Mouse (Mus musculus) hindbrain, embryonic 15.5 days (tissue): Measurements from ENCODE around the gene Rbbp8nl. TPM values are rescaled to one million over a fixed set of nuclear protein-coding genes. Genes with fewer than 3 reads are reported as not detected.

Experiments
- ATAC-seq: fragments of 200-750 bp; cut with Nextera tagmentation; 2 replicates; pipeline ENCODE4 v1.8.0; 2017; ENCODE audit warnings: low read depth, moderate number of reproducible peaks, moderate TSS enrichment; ENCODE audit not compliant: low FRiP score
- H3K27ac ChIP-seq: fragments of 300-500 bp; sonication (generic); replicated peaks from 2 replicates; pipeline ENCODE4 v1.5.1; 2015; ENCODE audit warnings: mild to moderate bottlenecking, inconsistent platforms
- H3K27me3 ChIP-seq: fragments of 300-500 bp; sonication (generic); 2 replicates; pipeline ENCODE4 v1.6.1; 2015; ENCODE audit warnings: control low read depth, inconsistent platforms
- H3K36me3 ChIP-seq: fragments of 300-500 bp; sonication (generic); 2 replicates; pipeline ENCODE4 v1.6.1; 2015; ENCODE audit warnings: control low read depth, inconsistent platforms
- H3K4me1 ChIP-seq: fragments of 300-500 bp; sonication (generic); replicated peaks from 2 replicates; pipeline ENCODE4 v1.6.1; 2015; ENCODE audit warnings: control low read depth, inconsistent platforms
- H3K4me2 ChIP-seq: fragments of 300-500 bp; sonication (generic); 2 replicates; pipeline ENCODE4 v1.6.1; 2015; ENCODE audit warnings: moderate library complexity, mild to moderate bottlenecking, inconsistent platforms
- H3K4me3 ChIP-seq: fragments of 300-500 bp; sonication (generic); 2 replicates; pipeline ENCODE4 v1.5.1; 2015; ENCODE audit warnings: mild to moderate bottlenecking, inconsistent platforms
- H3K9ac ChIP-seq: fragments of 300-500 bp; sonication (generic); 2 replicates; pipeline ENCODE4 v1.6.1; 2015; ENCODE audit warnings: inconsistent platforms
- H3K9me3 ChIP-seq: fragments of 300-500 bp; sonication (generic); 2 replicates; pipeline ENCODE4 v1.6.1; 2016; ENCODE audit warnings: control low read depth, inconsistent platforms
- WGBS: fragments of 180-500 bp; shearing (Covaris S2); methylation state at CpG from one replicate; pipeline ENCODE4 v1.1.7; 2015; 5-methylcytosine and 5-hydroxymethylcytosine counted together
- polyA plus RNA-seq: library from polyadenylated mRNA; unstranded; fragments of >200 nt; fragmentation: Nextera tagmentation; extraction: Ambion mirVana; gene quantifications from 2 replicates; pipeline ENCODE4 v1.2.1, GENCODE M21; 2015

Gene Rbbp8nl
- polyA plus RNA-seq, 1 experiment from 2014 or later: not detected

- H3K9me3 ChIP-seq: no peaks in the 10 kb centered on the region
- no peak for ATAC-seq
- no peak overlapping the region for H3K4me3 ChIP-seq
- no peaks in the 10 kb centered on the region for H3K36me3 ChIP-seq
- no peak overlapping the region for H3K4me2 ChIP-seq
- no peaks in the 10 kb centered on the region for H3K27me3 ChIP-seq
- 78% methylated on average over 2 of the region's 2 CpGs for WGBS
- no peak overlapping the region for H3K9ac ChIP-seq
- no peak overlapping the region for H3K27ac ChIP-seq
- no peaks in the 10 kb centered on the region for H3K4me1 ChIP-seq
Measured at GRCm38 (mm10) chr2:180306009-180306408, 16.3 kb upstream of the Rbbp8nl start.

GRCm38 (mm10) chr2:180305490-180305889, 15.8 kb upstream of the Rbbp8nl start:
- Histone ChIP-seq H3K4me2 (no peak overlapping the region), H3K27ac (no peak overlapping the region), H3K4me3 (no peak overlapping the region), H3K36me3 (no peaks in the 10 kb centered on the region), H3K4me1 (no peaks in the 10 kb centered on the region), H3K27me3 (no peaks in the 10 kb centered on the region), H3K9me3 (no peaks in the 10 kb centered on the region), H3K9ac (no peak overlapping the region)
- ATAC-seq: no peak
- WGBS: 87% methylated on average over 3 of the region's 3 CpGs

GRCm38 (mm10) chr2:180304554-180304953, 14.9 kb upstream of the Rbbp8nl start:
- WGBS: 58% methylated on average over 4 of the region's 4 CpGs
- Histone ChIP-seq H3K36me3 (no peaks in the 10 kb centered on the region), H3K4me1 (no peaks in the 10 kb centered on the region), H3K4me3 (no peak overlapping the region), H3K9ac (no peak overlapping the region), H3K4me2 (no peak overlapping the region), H3K27ac (no peak overlapping the region), H3K9me3 (no peaks in the 10 kb centered on the region), H3K27me3 (no peaks in the 10 kb centered on the region)
- ATAC-seq: no peak

DNA sequence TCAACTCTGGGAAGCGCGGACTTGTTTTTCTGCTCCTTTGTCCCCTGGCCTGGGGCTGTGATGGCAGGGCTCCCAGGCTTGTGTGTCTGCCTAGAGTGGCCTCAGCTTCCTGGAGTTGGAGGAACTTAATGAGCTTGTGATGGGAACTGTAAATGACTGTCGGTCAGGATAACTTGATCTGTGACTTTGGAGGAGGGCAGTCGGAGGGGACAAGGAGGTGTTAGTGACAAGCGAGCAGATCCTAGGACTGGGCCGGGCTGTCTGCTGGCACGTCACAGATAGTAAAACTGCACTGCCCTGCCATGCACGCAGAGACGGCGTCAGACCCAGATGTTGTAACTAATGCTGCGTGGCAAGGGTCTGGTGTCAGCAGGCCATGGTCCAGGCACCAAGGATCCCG, 13.8 kb upstream of the Rbbp8nl start:
- Histone ChIP-seq H3K36me3 (no peaks in the 10 kb centered on the region), H3K4me1 (no peaks in the 10 kb centered on the region), H3K9ac (no peak overlapping the region), H3K4me3 (no peak overlapping the region), H3K27me3 (no peaks in the 10 kb centered on the region), H3K4me2 (no peak overlapping the region), H3K27ac (no peak overlapping the region), H3K9me3 (no peaks in the 10 kb centered on the region)
- WGBS: 91% methylated on average over 12 of the region's 12 CpGs
- ATAC-seq: no peak

GRCm38 (mm10) chr2:180302201-180302600, 12.5 kb upstream of the Rbbp8nl start:
- Histone ChIP-seq H3K4me3 (no peak overlapping the region), H3K27me3 (no peaks in the 10 kb centered on the region), H3K9ac (no peak overlapping the region), H3K4me2 (no peak overlapping the region), H3K27ac (no peak overlapping the region), H3K9me3 (no peaks in the 10 kb centered on the region), H3K4me1 (no peaks in the 10 kb centered on the region), H3K36me3 (no peaks in the 10 kb centered on the region)
- 81% methylated on average over 4 of the region's 4 CpGs for WGBS
- no peak for ATAC-seq

GRCm38 (mm10) chr2:180300771-180301170, 11.1 kb upstream of the Rbbp8nl start:
- H3K4me3 ChIP-seq: no peak overlapping the region
- H3K4me1 ChIP-seq: no peaks in the 10 kb centered on the region
- no peaks in the 10 kb centered on the region for H3K9me3 ChIP-seq
- 62% methylated on average over 5 of the region's 5 CpGs for WGBS
- H3K36me3 ChIP-seq: no peaks in the 10 kb centered on the region
- ATAC-seq: no peak
- H3K9ac ChIP-seq: no peak overlapping the region
- no peak overlapping the region for H3K27ac ChIP-seq
- H3K27me3 ChIP-seq: no peaks in the 10 kb centered on the region
- no peak overlapping the region for H3K4me2 ChIP-seq

GRCm38 (mm10) chr2:180300252-180300651, 10.6 kb upstream of the Rbbp8nl start:
- Histone ChIP-seq H3K36me3 (no peaks in the 10 kb centered on the region), H3K9ac (no peak overlapping the region), H3K27me3 (no peaks in the 10 kb centered on the region), H3K4me1 (no peaks in the 10 kb centered on the region), H3K4me2 (no peak overlapping the region), H3K4me3 (no peak overlapping the region), H3K9me3 (no peaks in the 10 kb centered on the region), H3K27ac (no peak overlapping the region)
- ATAC-seq: no peak
- 82% methylated on average over 2 of the region's 2 CpGs for WGBS

GRCm38 (mm10) chr2:180292906-180293305, 3.2 kb upstream of the Rbbp8nl start:
- H3K36me3 ChIP-seq: no peaks in the 10 kb centered on the region
- no peak overlapping the region for H3K27ac ChIP-seq
- H3K4me1 ChIP-seq: no peaks in the 10 kb centered on the region
- 77% methylated on average over 8 of the region's 8 CpGs for WGBS
- H3K4me2 ChIP-seq: no peak overlapping the region
- no peak overlapping the region for H3K9ac ChIP-seq
- no peak overlapping the region for H3K4me3 ChIP-seq
- no peaks in the 10 kb centered on the region for H3K27me3 ChIP-seq
- no peak for ATAC-seq
- H3K9me3 ChIP-seq: no peaks in the 10 kb centered on the region

GRCm38 (mm10) chr2:180292026-180292425, 2.3 kb upstream of the Rbbp8nl start:
- H3K4me1 ChIP-seq: no peaks in the 10 kb centered on the region
- H3K27me3 ChIP-seq: no peaks in the 10 kb centered on the region
- ATAC-seq: no peak
- no peaks in the 10 kb centered on the region for H3K9me3 ChIP-seq
- 77% methylated on average over 4 of the region's 4 CpGs for WGBS
- H3K27ac ChIP-seq: no peak overlapping the region
- H3K9ac ChIP-seq: no peak overlapping the region
- H3K4me3 ChIP-seq: no peak overlapping the region
- H3K36me3 ChIP-seq: no peaks in the 10 kb centered on the region
- H3K4me2 ChIP-seq: no peak overlapping the region

GRCm38 (mm10) chr2:180291566-180291965, 1.9 kb upstream of the Rbbp8nl start:
- Histone ChIP-seq H3K27ac (no peak overlapping the region), H3K9me3 (no peaks in the 10 kb centered on the region), H3K36me3 (no peaks in the 10 kb centered on the region), H3K4me1 (no peaks in the 10 kb centered on the region), H3K4me2 (no peak overlapping the region), H3K4me3 (no peak overlapping the region), H3K9ac (no peak overlapping the region), H3K27me3 (no peaks in the 10 kb centered on the region)
- ATAC-seq: no peak
- 86% methylated on average over 5 of the region's 5 CpGs for WGBS

DNA sequence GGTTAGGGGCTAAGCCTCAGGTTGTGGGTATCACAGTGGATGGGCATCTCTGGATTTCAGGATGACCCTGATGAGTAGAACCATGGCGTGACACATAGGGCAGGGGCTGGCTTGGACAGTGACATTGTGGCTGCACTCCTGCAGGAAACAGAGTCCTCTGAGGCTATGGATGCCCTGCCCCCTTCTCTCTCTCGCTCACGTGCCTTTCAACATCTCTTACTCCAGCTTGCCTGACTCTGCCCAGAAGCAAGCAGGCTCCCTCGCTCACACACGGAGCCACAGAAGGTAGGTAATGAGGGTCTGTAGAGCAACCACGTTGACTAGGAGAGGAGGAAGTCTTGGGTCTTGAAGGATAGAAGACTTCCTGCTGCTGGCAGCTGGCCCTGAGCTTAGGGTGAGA, 824 bp upstream of the Rbbp8nl start:
- Histone ChIP-seq H3K4me1 (no peaks in the 10 kb centered on the region), H3K27me3 (no peaks in the 10 kb centered on the region), H3K27ac (no peak overlapping the region), H3K9me3 (no peaks in the 10 kb centered on the region), H3K4me3 (no peak overlapping the region), H3K4me2 (no peak overlapping the region), H3K9ac (no peak overlapping the region), H3K36me3 (no peaks in the 10 kb centered on the region)
- 74% methylated on average over 6 of the region's 6 CpGs for WGBS
- no peak for ATAC-seq

- Histone ChIP-seq H3K4me2 (no peak overlapping the region), H3K27me3 (no peaks in the 10 kb centered on the region)
- 62% methylated on average over 11 of the region's 11 CpGs for WGBS
Measured at GRCm38 (mm10) chr2:180288966-180289365, 713 bp downstream of the Rbbp8nl start.

DNA sequence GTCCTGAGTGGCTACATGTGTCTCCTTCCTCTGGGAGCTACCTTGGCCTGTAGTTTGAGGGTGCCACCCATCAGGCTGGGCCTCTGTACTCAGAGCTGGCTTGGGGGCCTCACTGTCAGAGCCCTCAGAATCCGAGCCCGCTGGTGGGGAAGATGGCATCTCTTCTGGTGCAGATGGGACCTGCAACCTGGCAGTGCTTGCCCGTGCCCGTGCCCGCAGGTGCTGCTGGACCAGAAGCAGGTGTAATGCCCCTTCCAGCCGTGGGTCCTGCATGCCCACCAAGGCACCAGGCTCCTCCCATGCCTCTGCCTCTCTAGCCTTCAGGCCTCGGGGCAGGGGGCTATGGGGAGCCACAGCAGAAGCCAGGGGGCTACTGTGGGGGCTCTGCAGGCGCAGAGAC, 10.4 kb downstream of the Rbbp8nl start:
- Histone ChIP-seq H3K9ac (no peak overlapping the region), H3K36me3 (no peaks in the 10 kb centered on the region), H3K9me3 (no peaks in the 10 kb centered on the region), H3K27me3 (peaks cover 8% of the 10 kb centered on the region), H3K4me2 (no peak overlapping the region), H3K27ac (no peak overlapping the region), H3K4me3 (no peak overlapping the region), H3K4me1 (0 out of 2 replicates have a peak, but pooled peaks cover 2% of the 10 kb centered on the region)
- WGBS: 82% methylated on average over 8 of the region's 8 CpGs
- ATAC-seq: no peak

More at GRCm38 (mm10) chr2:180288966-180289365, 713 bp downstream of the Rbbp8nl start:
- no peak for ATAC-seq
- no peak overlapping the region for H3K27ac ChIP-seq
- H3K9me3 ChIP-seq: no peaks in the 10 kb centered on the region
- no peak overlapping the region for H3K4me3 ChIP-seq
- no peaks in the 10 kb centered on the region for H3K36me3 ChIP-seq
- no peak overlapping the region for H3K9ac ChIP-seq
- no peaks in the 10 kb centered on the region for H3K4me1 ChIP-seq
